Mouse (Mus musculus) MEL (cell line): ENCODE measurements around the gene Epb42. TPM values are rescaled to one million over a fixed set of nuclear protein-coding genes. Genes with fewer than 3 reads are reported as not detected.
A peak's percentile ranks its signal among the peaks of the same experiment; 100 is the strongest.
"Not testable (repeated sequence)": the region's sequence is repeated elsewhere in the genome, so short reads cannot be mapped to it uniquely, and the experiment has no call there.

Source experiments
- DNase-seq: peaks from one replicate; pipeline ENCODE4 v3.0.0; 2011; ENCODE audit warnings: low read depth, low spot score
- H3K27ac ChIP-seq: 2 replicates; pipeline ENCODE4 v1.5.1; 2012; ENCODE audit warnings: low read depth, mild to moderate bottlenecking, control low read depth, low read length, moderate library complexity; ENCODE audit not compliant: control insufficient read depth
- H3K27me3 ChIP-seq, 2 experiments: fragments of 150-350 bp in 1 of 2; sonication (generic) in 1 of 2; 2 replicates each; pipeline ENCODE4 v1.6.1; 2012; ENCODE audit warnings: low read length in 2 of 2, mild to moderate bottlenecking in 2 of 2, improper control_type of control experiment in 1 of 2, moderate library complexity in 1 of 2; ENCODE audit not compliant: insufficient read depth in 2 of 2, control insufficient read depth in 1 of 2
- H3K36me3 ChIP-seq, 2 experiments: 2 replicates each; pipeline ENCODE4 v1.6.1; 2012 to 2014; ENCODE audit warnings: low read length in 2 of 2, improper control_type of control experiment in 1 of 2, inconsistent platforms in 1 of 2, mild to moderate bottlenecking in 1 of 2; ENCODE audit not compliant: insufficient read depth in 2 of 2, control insufficient read depth in 1 of 2
- H3K4me1 ChIP-seq, 2 experiments: fragments of 150-350 bp in 1 of 2; sonication (generic) in 1 of 2; 2 replicates each; pipeline ENCODE4 v1.6.1; 2012; ENCODE audit warnings: low read length in 2 of 2, improper control_type of control experiment in 1 of 2, mild to moderate bottlenecking in 1 of 2; ENCODE audit not compliant: insufficient read depth in 2 of 2, control insufficient read depth in 1 of 2
- H3K4me3 ChIP-seq, 2 experiments: fragments of 150-350 bp in 1 of 2; sonication (generic) in 1 of 2; 2 replicates each; pipeline ENCODE4 v1.5.1; 2012; ENCODE audit warnings: low read depth in 2 of 2, low read length in 2 of 2, mild to moderate bottlenecking in 2 of 2, moderate library complexity in 2 of 2, control low read depth in 1 of 2, improper control_type of control experiment in 1 of 2; ENCODE audit not compliant: control insufficient read depth in 1 of 2, insufficient read depth in 1 of 2
- H3K79me2 ChIP-seq: 2 replicates; pipeline ENCODE4 v1.6.1; 2012; ENCODE audit warnings: mild to moderate bottlenecking, low read length, moderate library complexity; ENCODE audit not compliant: control insufficient read depth, poor library complexity, insufficient read depth
- H3K9ac ChIP-seq: 2 replicates; pipeline ENCODE4 v1.6.1; 2012; ENCODE audit warnings: low read depth, mild to moderate bottlenecking, control low read depth, low read length, moderate library complexity; ENCODE audit not compliant: control insufficient read depth, poor library complexity, severe bottlenecking
- H3K9me3 ChIP-seq: fragments of 150-350 bp; sonication (generic); replicated peaks from 2 replicates; pipeline ENCODE4 v1.6.1; 2012; ENCODE audit warnings: mild to moderate bottlenecking, low read length, improper control_type of control experiment, moderate library complexity; ENCODE audit not compliant: insufficient read depth
- BHLHE40 ChIP-seq: IDR thresholded peaks from 2 replicates; pipeline ENCODE4 v1.6.1; 2012; ENCODE audit warnings: low read depth, mild to moderate bottlenecking, inconsistent platforms, low read length, improper control_type of control experiment, borderline replicate concordance
- E2F4 ChIP-seq: IDR thresholded peaks from 2 replicates; pipeline ENCODE4 v1.6.1; 2011; ENCODE audit warnings: low read depth, low read length, improper control_type of control experiment, borderline replicate concordance
- ELF1 ChIP-seq: IDR thresholded peaks from 2 replicates; pipeline ENCODE4 v1.6.1; 2014; ENCODE audit warnings: low read depth, mild to moderate bottlenecking, inconsistent platforms, low read length, improper control_type of control experiment, moderate library complexity
- ETS1 ChIP-seq: IDR thresholded peaks from 2 replicates; pipeline ENCODE4 v1.6.1; 2012; ENCODE audit warnings: low read depth, mild to moderate bottlenecking, inconsistent platforms, low read length, improper control_type of control experiment, moderate library complexity
- GABPA ChIP-seq: IDR thresholded peaks from 2 replicates; pipeline ENCODE4 v1.6.1; 2012; ENCODE audit warnings: low read depth, mild to moderate bottlenecking, inconsistent platforms, low read length, improper control_type of control experiment, moderate library complexity
- GATA1 ChIP-seq: IDR thresholded peaks from 2 replicates; pipeline ENCODE4 v1.6.1; 2011; ENCODE audit warnings: low read depth, low read length, improper control_type of control experiment
- HCFC1 ChIP-seq: IDR thresholded peaks from 2 replicates; pipeline ENCODE4 v1.6.1; 2012; ENCODE audit warnings: low read depth, mild to moderate bottlenecking, inconsistent platforms, low read length, improper control_type of control experiment, moderate library complexity
- JUND ChIP-seq: IDR thresholded peaks from 2 replicates; pipeline ENCODE4 v1.6.1; 2011; ENCODE audit warnings: low read depth, mild to moderate bottlenecking, improper control_type of control experiment, low read length
- KAT2A ChIP-seq: conservative IDR thresholded peaks from 2 replicates; pipeline ENCODE4 v1.6.1; 2012; ENCODE audit warnings: low read depth, low read length, improper control_type of control experiment, inconsistent platforms
- MYB ChIP-seq: IDR thresholded peaks from 2 replicates; pipeline ENCODE4 v1.6.1; 2011; ENCODE audit warnings: mild to moderate bottlenecking, low read depth, low read length, improper control_type of control experiment
- NELFE ChIP-seq: IDR thresholded peaks from 2 replicates; pipeline ENCODE4 v1.6.1; 2011; ENCODE audit warnings: low read depth, low read length, improper control_type of control experiment
- RAD21 ChIP-seq: IDR thresholded peaks from 2 replicates; pipeline ENCODE4 v1.6.1; 2011; ENCODE audit warnings: mild to moderate bottlenecking, low read depth, low read length, improper control_type of control experiment
- SIN3A ChIP-seq: IDR thresholded peaks from 2 replicates; pipeline ENCODE4 v1.6.1; 2012; ENCODE audit warnings: low read length, improper control_type of control experiment, inconsistent platforms
- TAL1 ChIP-seq: IDR thresholded peaks from 2 replicates; pipeline ENCODE4 v1.6.1; 2012; ENCODE audit warnings: mild to moderate bottlenecking, inconsistent platforms, low read length, moderate library complexity, mixed read lengths
- TBP ChIP-seq: IDR thresholded peaks from 2 replicates; pipeline ENCODE4 v1.8.0; 2011; ENCODE audit warnings: low read depth, low read length, improper control_type of control experiment
- TCF12 ChIP-seq: IDR thresholded peaks from 2 replicates; pipeline ENCODE4 v1.6.1; 2014; ENCODE audit warnings: low read depth, mild to moderate bottlenecking, inconsistent platforms, low read length, improper control_type of control experiment, moderate library complexity
- USF2 ChIP-seq, 2 experiments: IDR thresholded peaks; 2 replicates each; pipeline ENCODE4 v1.6.1; 2011 to 2012; ENCODE audit warnings: improper control_type of control experiment in 2 of 2, low read length in 2 of 2, borderline replicate concordance in 1 of 2, inconsistent platforms in 1 of 2, low read depth in 1 of 2, mild to moderate bottlenecking in 1 of 2; ENCODE audit not compliant: insufficient read depth in 1 of 2
- ZC3H11A ChIP-seq: IDR thresholded peaks from 2 replicates; pipeline ENCODE4 v1.6.1; 2012; ENCODE audit warnings: low read depth, mild to moderate bottlenecking, inconsistent platforms, low read length, improper control_type of control experiment
- ZKSCAN1 ChIP-seq: IDR thresholded peaks from 2 replicates; pipeline ENCODE4 v1.6.1; 2012; ENCODE audit warnings: low read depth, mild to moderate bottlenecking, inconsistent platforms, low read length, improper control_type of control experiment, moderate library complexity
- polyA plus RNA-seq, 2 experiments: library from polyadenylated mRNA; stranded (reverse) in 1 of 2; unstranded in 1 of 2; fragments of >175 nt in 1 of 2; fragments of >200 nt in 1 of 2; gene quantifications; 2 replicates each; pipeline versions ENCODE4 v1.2.1 to v1.2.4; 2012; ENCODE audit warnings: low replicate concordance in 2 of 2, low read depth in 1 of 2; ENCODE audit not compliant: insufficient read length in 2 of 2, insufficient read depth in 1 of 2, missing spikeins in 1 of 2
- total RNA-seq: library from RNA; depleted of rRNA; stranded (reverse); fragments of 300-350 nt; gene quantifications from 2 replicates; pipeline ENCODE4 v1.2.3, GENCODE M21; 2012

The Epb42 gene
- total and polyA plus RNA-seq, 3 experiments: 2.3 to 2.9 TPM; not detected in 1

DNA sequence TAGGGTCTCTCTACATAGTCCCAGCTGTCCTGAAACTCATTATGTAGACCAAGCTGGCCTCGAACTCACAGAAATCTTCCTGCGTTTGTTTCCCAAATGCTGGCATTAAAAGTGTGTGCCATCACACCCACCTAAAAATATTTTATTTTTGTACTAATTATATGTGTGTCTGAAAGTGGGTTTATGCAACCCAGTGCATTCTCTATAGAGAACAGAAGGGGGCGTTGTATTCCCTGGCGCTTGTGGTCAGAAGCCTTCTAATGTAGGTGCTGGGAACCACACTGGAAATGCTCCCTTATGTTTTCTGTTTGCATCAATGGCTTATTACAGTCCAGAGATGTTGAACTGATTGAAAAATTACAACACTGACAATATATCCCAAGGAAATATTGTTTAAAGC lies 60.6 kb downstream of the Epb42 start (continued):
- no peak for TF ChIP-seq JUND
- no peak for TF ChIP-seq E2F4
- TF ChIP-seq GABPA: no peak
- TF ChIP-seq USF2 (IDR thresholded peaks at IDR 0.05; ENCODE audit: borderline replicate concordance in 1 of 2, insufficient read depth in 1 of 2, low read depth in 1 of 2, low read length in 2 of 2): no peak
- no peak for TF ChIP-seq TCF12
- peak; percentile 30 for TF ChIP-seq RAD21
- TF ChIP-seq ETS1: no peak
- no peak for TF ChIP-seq HCFC1
- TF ChIP-seq ZC3H11A: no peak
- no peak for TF ChIP-seq BHLHE40
- no peak for TF ChIP-seq ELF1

GRCm38 (mm10) chr2:120972964-120973363 lies 63.9 kb downstream of the Epb42 start:
- Histone ChIP-seq H3K9ac (no peak overlapping the region), H3K4me3 (no peak overlapping the region), H3K79me2 (peaks cover 10% of the 10 kb centered on the region), H3K9me3 (no peaks in the 10 kb centered on the region), H3K27me3 (no peaks in the 10 kb centered on the region), H3K36me3 (peaks cover 0 to 21% of the 10 kb centered on the region in 2 experiments; a peak in 2 of 4 replicates), H3K27ac (no peak overlapping the region), H3K4me1 (peaks cover 2 to 13% of the 10 kb centered on the region in 2 experiments)
- DNase-seq: peak; percentile 45
- TF ChIP-seq MYB (no peak), ZKSCAN1 (no peak), USF2 (IDR thresholded peaks at IDR 0.05; ENCODE audit: borderline replicate concordance in 1 of 2, insufficient read depth in 1 of 2, low read depth in 1 of 2, low read length in 2 of 2) (no peak), NELFE (no peak)

GRCm38 (mm10) chr2:120972257-120972656 lies 64.6 kb downstream of the Epb42 start:
- TF ChIP-seq ETS1 (0 out of 2 replicates have a peak, but pooled peaks have one; percentile 24), TBP (peak; percentile 98), TAL1 (peak; percentile 35; the same call in 1 of the 2 replicates), GATA1 (peak; percentile 73), SIN3A (peak; percentile 18; the same call in 1 of the 2 replicates), KAT2A (peak; percentile 43)
- H3K27me3 ChIP-seq, H3K4me1 ChIP-seq, H3K9ac ChIP-seq, H3K27ac ChIP-seq, H3K9me3 ChIP-seq: not testable (repeated sequence)
- Histone ChIP-seq H3K4me3 (peak overlapping the region in 1 of 2 experiments; percentile 93; a peak in 2 of 4 replicates), H3K79me2 (peaks cover 14% of the 10 kb centered on the region), H3K36me3 (peaks cover 0 to 21% of the 10 kb centered on the region in 2 experiments; a peak in 2 of 4 replicates)
- peak; percentile 65 for DNase-seq
